Mouse (Mus musculus) neural tube, embryonic 13.5 days (tissue): Measurements from ENCODE around the gene Dmtf1. TPM values are rescaled to one million over a fixed set of nuclear protein-coding genes. Genes with fewer than 3 reads are reported as not detected.
"Not testable (repeated sequence)": the region's sequence is repeated elsewhere in the genome, so short reads cannot be mapped to it uniquely, and the experiment has no call there.

Experiments used
- ATAC-seq: fragments of 200-750 bp; cut with Nextera tagmentation; 2 replicates; pipeline ENCODE4 v1.8.0; 2017; ENCODE audit warnings: low read depth, mild to moderate bottlenecking, moderate TSS enrichment, moderate library complexity
- H3K27ac ChIP-seq: fragments of 300-500 bp; sonication (generic); replicated peaks from 2 replicates; pipeline ENCODE4 v1.5.1; 2015; ENCODE audit warnings: moderate library complexity, mild to moderate bottlenecking, inconsistent platforms
- H3K27me3 ChIP-seq: fragments of 300-500 bp; sonication (generic); 2 replicates; pipeline ENCODE4 v1.6.1; 2015; ENCODE audit warnings: mild to moderate bottlenecking, inconsistent platforms
- H3K36me3 ChIP-seq: fragments of 300-500 bp; sonication (generic); 2 replicates; pipeline ENCODE4 v1.6.1; 2015; ENCODE audit warnings: mild to moderate bottlenecking, inconsistent platforms
- H3K4me1 ChIP-seq: fragments of 300-500 bp; sonication (generic); replicated peaks from 2 replicates; pipeline ENCODE4 v1.6.1; 2015; ENCODE audit warnings: inconsistent platforms
- H3K4me2 ChIP-seq: fragments of 300-500 bp; sonication (generic); 2 replicates; pipeline ENCODE4 v1.6.1; 2015; ENCODE audit warnings: inconsistent platforms, mild to moderate bottlenecking, moderate library complexity
- H3K4me3 ChIP-seq: fragments of 300-500 bp; sonication (generic); 2 replicates; pipeline ENCODE4 v1.5.1; 2015; ENCODE audit warnings: mild to moderate bottlenecking, inconsistent platforms
- H3K9ac ChIP-seq: fragments of 300-500 bp; sonication (generic); 2 replicates; pipeline ENCODE4 v1.6.1; 2015; ENCODE audit warnings: moderate library complexity, mild to moderate bottlenecking, inconsistent platforms
- H3K9me3 ChIP-seq: fragments of 300-500 bp; sonication (generic); 2 replicates; pipeline ENCODE4 v1.6.1; 2016; ENCODE audit warnings: inconsistent platforms
- WGBS: fragments of 180-500 bp; shearing (Covaris S2); methylation state at CpG from one replicate; pipeline ENCODE4 v1.1.7; 2015; 5-methylcytosine and 5-hydroxymethylcytosine counted together
- polyA plus RNA-seq: library from polyadenylated mRNA; unstranded; fragments of >200 nt; fragmentation: Nextera tagmentation; extraction: Ambion mirVana; gene quantifications from 2 replicates; pipeline ENCODE4 v1.2.1, GENCODE M21; 2015

The Dmtf1 gene
- 60.7 and 69.5 TPM in 2 replicates for polyA plus RNA-seq

- Histone ChIP-seq H3K4me1 (peaks cover 33% of the 10 kb centered on the region), H3K4me2 (peak within 1 kb of the TSS; percentile 80), H3K27ac (peak within 1 kb of the TSS; percentile 99), H3K27me3 (no peaks in the 10 kb centered on the region), H3K36me3 (no peaks in the 10 kb centered on the region), H3K9ac (peak within 1 kb of the TSS; percentile 94), H3K9me3 (no peaks in the 10 kb centered on the region), H3K4me3 (peak within 1 kb of the TSS; percentile 81)
- under 1% methylated on average over 64 of the region's 64 CpGs for WGBS
- peak; percentile 96 for ATAC-seq
Measured at GRCm38 (mm10) chr5:9161456-9162041, at the start of gene Dmtf1. TSS of gene Dmtf1 (minus strand) at chr5:9161776.

DNA sequence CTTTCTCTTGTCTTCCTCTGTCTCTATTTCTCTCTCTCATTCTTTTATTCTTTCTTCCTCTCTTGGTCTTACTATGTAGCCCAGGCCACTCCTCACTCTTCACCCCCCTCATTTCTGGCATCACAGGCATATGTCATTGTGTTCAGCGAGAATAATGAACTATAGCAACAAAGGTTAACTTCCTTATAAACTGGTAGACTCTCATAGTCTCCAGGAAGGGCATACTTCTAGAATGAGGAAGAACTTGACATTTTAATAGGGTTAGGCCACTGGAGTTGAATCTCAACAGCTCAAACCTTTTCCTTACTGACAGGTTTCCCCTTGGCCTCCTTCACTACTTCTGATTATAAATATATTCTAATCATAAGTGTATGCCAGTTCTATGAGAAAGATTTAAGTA lies 24.9 kb upstream of the Dmtf1 start:
- H3K36me3 ChIP-seq: no peaks in the 10 kb centered on the region
- H3K9me3 ChIP-seq: no peaks in the 10 kb centered on the region
- no peak overlapping the region for H3K4me3 ChIP-seq
- no peak overlapping the region for H3K4me2 ChIP-seq
- 85% methylated on average over 1 of the region's 1 CpGs for WGBS
- no peaks in the 10 kb centered on the region for H3K27me3 ChIP-seq
- ATAC-seq: no peak
- no peak overlapping the region for H3K9ac ChIP-seq
- no peaks in the 10 kb centered on the region for H3K4me1 ChIP-seq
- no peak overlapping the region for H3K27ac ChIP-seq

GRCm38 (mm10) chr5:9173295-9173694 lies 11.7 kb upstream of the Dmtf1 start:
- Histone ChIP-seq H3K27me3 (no peaks in the 10 kb centered on the region), H3K9me3 (no peaks in the 10 kb centered on the region), H3K9ac (no peak overlapping the region), H3K4me1 (no peaks in the 10 kb centered on the region), H3K36me3 (no peaks in the 10 kb centered on the region), H3K27ac (no peak overlapping the region), H3K4me3 (no peak overlapping the region), H3K4me2 (no peak overlapping the region)
- WGBS: 79% methylated on average over 2 of the region's 2 CpGs
- no peak for ATAC-seq

GRCm38 (mm10) chr5:9169328-9170005 lies 7.9 kb upstream of the Dmtf1 start:
- not testable (repeated sequence) for H3K4me2 ChIP-seq, H3K9me3 ChIP-seq
- WGBS: 84% methylated on average over 5 of the region's 5 CpGs

DNA sequence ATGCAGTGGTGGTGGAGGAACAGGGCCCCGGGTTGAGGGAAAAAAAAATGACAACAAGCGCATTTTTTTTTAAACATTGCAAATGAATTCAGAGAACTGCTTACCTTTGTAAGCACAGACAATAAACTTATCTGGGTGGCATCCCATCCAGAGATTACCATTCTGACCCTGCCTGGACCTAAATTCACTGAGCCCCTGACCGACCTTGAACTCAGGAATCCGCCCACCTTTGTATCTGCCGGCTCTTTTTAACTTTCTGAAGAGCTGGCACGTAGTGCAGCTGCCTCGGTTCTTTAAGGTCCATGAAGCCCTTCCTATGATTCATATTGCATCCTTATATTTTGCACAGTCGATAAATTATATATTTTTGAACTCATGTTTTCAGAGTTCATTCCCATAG lies 4.8 kb upstream of the Dmtf1 start:
- no peak for ATAC-seq

More at GRCm38 (mm10) chr5:9169328-9170005, 7.9 kb upstream of the Dmtf1 start:
- not testable (repeated sequence) for H3K9ac ChIP-seq, H3K27ac ChIP-seq, H3K4me3 ChIP-seq, H3K36me3 ChIP-seq, H3K27me3 ChIP-seq, H3K4me1 ChIP-seq
- peak; percentile 43; the same call in 1 of the 2 replicates for ATAC-seq

DNA sequence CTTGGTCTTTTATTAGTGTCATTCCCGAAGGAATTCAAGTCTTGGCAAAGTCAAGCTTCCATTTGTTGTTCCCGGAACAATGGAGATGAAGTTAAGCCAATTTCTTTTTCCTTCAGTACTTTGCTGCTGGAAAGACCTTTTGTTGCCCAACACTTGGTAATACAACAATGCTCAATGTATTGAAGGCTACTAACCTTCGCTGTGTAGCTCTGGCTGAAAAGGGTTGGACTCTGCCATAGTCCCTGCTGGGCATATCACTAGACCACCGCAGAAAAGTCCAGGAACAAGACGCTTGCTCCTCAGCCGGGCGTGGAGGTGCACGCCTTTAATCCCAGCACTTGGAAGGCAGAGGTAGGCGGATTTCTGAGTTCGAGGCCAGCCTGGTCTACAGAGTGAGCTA lies 3.6 kb upstream of the Dmtf1 start:
- H3K4me2 ChIP-seq, H3K9ac ChIP-seq, H3K27ac ChIP-seq, H3K9me3 ChIP-seq, H3K4me1 ChIP-seq, H3K36me3 ChIP-seq, H3K4me3 ChIP-seq, H3K27me3 ChIP-seq, ATAC-seq: not testable (repeated sequence)
- WGBS: 83% methylated on average over 10 of the region's 10 CpGs

More for the DNA sequence above, 4.8 kb upstream of the Dmtf1 start:
- no peaks in the 10 kb centered on the region for H3K9me3 ChIP-seq
- H3K4me3 ChIP-seq: no peak overlapping the region
- peaks cover 7% of the 10 kb centered on the region for H3K4me1 ChIP-seq
- no peak overlapping the region for H3K4me2 ChIP-seq
- WGBS: 79% methylated on average over 8 of the region's 8 CpGs
- no peaks in the 10 kb centered on the region for H3K27me3 ChIP-seq
- H3K36me3 ChIP-seq: no peaks in the 10 kb centered on the region
- H3K27ac ChIP-seq: no peak overlapping the region
- H3K9ac ChIP-seq: no peak overlapping the region

GRCm38 (mm10) chr5:9163411-9163810 lies 1.8 kb upstream of the Dmtf1 start:
- no peaks in the 10 kb centered on the region for H3K9me3 ChIP-seq
- no peak overlapping the region for H3K9ac ChIP-seq
- no peak overlapping the region for H3K27ac ChIP-seq
- no peak for ATAC-seq
- H3K36me3 ChIP-seq: no peaks in the 10 kb centered on the region
- 88% methylated on average over 3 of the region's 3 CpGs for WGBS
- no peak overlapping the region for H3K4me3 ChIP-seq
- no peak overlapping the region for H3K4me2 ChIP-seq
- H3K4me1 ChIP-seq: peaks cover 23% of the 10 kb centered on the region
- no peaks in the 10 kb centered on the region for H3K27me3 ChIP-seq

- Histone ChIP-seq H3K27ac (peak overlapping the region; percentile 99), H3K9ac (peak overlapping the region; percentile 94), H3K36me3 (no peaks in the 10 kb centered on the region), H3K4me2 (peak overlapping the region; percentile 80), H3K4me1 (peaks cover 28% of the 10 kb centered on the region), H3K27me3 (no peaks in the 10 kb centered on the region), H3K9me3 (no peaks in the 10 kb centered on the region), H3K4me3 (peak overlapping the region; percentile 81)
- 22% methylated on average over 7 of the region's 7 CpGs for WGBS
- peak; percentile 32 for ATAC-seq
Measured at GRCm38 (mm10) chr5:9162088-9162487, 512 bp upstream of the Dmtf1 start.

GRCm38 (mm10) chr5:9160831-9161455 lies 633 bp downstream of the Dmtf1 start:
- peak; percentile 77 for ATAC-seq
- Histone ChIP-seq H3K9ac (peak overlapping the region; percentile 94), H3K4me2 (peak overlapping the region; percentile 70), H3K27ac (peak overlapping the region; percentile 99), H3K4me3 (peak overlapping the region; percentile 81), H3K4me1 (peaks cover 33% of the 10 kb centered on the region), H3K9me3 (no peaks in the 10 kb centered on the region), H3K36me3 (no peaks in the 10 kb centered on the region), H3K27me3 (no peaks in the 10 kb centered on the region)
- WGBS: under 1% methylated on average over 55 of the region's 55 CpGs

DNA sequence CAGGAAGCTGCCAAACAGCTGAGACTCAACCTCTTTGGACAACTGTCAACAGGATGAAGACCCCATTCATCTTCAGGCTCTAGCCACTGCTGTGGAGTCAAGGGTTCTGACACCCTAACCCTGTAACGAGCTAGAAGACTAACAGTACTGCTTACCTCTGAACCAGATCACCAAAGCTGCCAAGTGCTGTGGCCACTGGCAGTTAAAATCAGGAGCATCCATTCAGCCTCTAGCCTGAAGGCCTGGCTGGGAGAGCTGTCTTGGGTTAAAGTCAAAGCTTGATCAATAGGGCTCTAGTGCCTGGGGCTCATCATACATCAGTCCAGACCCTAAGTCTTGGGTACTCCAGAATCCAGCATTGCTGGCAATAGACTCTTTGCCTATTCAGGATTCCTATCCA lies 4.2 kb downstream of the Dmtf1 start:
- Histone ChIP-seq H3K4me1 (peaks cover 29% of the 10 kb centered on the region), H3K27me3 (no peaks in the 10 kb centered on the region), H3K36me3 (no peaks in the 10 kb centered on the region), H3K27ac (no peak overlapping the region), H3K4me2 (no peak overlapping the region), H3K9me3 (no peaks in the 10 kb centered on the region), H3K9ac (no peak overlapping the region), H3K4me3 (no peak overlapping the region)
- 81% methylated on average over 1 of the region's 1 CpGs for WGBS
- no peak for ATAC-seq

GRCm38 (mm10) chr5:9156746-9157145 lies 4.8 kb downstream of the Dmtf1 start:
- Histone ChIP-seq H3K4me2 (no peak overlapping the region), H3K27me3 (no peaks in the 10 kb centered on the region), H3K4me1 (peaks cover 26% of the 10 kb centered on the region), H3K4me3 (no peak overlapping the region), H3K9me3 (no peaks in the 10 kb centered on the region), H3K9ac (no peak overlapping the region), H3K27ac (no peak overlapping the region), H3K36me3 (peaks cover under 1% of the 10 kb centered on the region; the same call in 1 of the 2 replicates)
- no peak for ATAC-seq

GRCm38 (mm10) chr5:9149273-9149850 lies 12.2 kb downstream of the Dmtf1 start:
- no peaks in the 10 kb centered on the region for H3K27me3 ChIP-seq
- 92% methylated on average over 8 of the region's 8 CpGs for WGBS
- H3K36me3 ChIP-seq: peaks cover 38% of the 10 kb centered on the region
- no peaks in the 10 kb centered on the region for H3K4me1 ChIP-seq
- no peak overlapping the region for H3K27ac ChIP-seq
- no peak overlapping the region for H3K4me3 ChIP-seq
- no peak overlapping the region for H3K4me2 ChIP-seq
- no peaks in the 10 kb centered on the region for H3K9me3 ChIP-seq
- no peak overlapping the region for H3K9ac ChIP-seq
- no peak for ATAC-seq
